Mouse (Mus musculus) lung, postnatal 0 days (tissue): ENCODE data around the gene Cmbl.

Source experiments
- CTCF ChIP-seq: IDR thresholded peaks from 2 replicates; pipeline ENCODE4 v1.5.1; 2016; ENCODE audit warnings: antibody characterized with exemption, mild to moderate bottlenecking
- EP300 ChIP-seq: IDR thresholded peaks from 2 replicates; pipeline ENCODE4 v1.6.1; 2016; ENCODE audit warnings: antibody characterized with exemption, mild to moderate bottlenecking, control low read depth

DNA sequence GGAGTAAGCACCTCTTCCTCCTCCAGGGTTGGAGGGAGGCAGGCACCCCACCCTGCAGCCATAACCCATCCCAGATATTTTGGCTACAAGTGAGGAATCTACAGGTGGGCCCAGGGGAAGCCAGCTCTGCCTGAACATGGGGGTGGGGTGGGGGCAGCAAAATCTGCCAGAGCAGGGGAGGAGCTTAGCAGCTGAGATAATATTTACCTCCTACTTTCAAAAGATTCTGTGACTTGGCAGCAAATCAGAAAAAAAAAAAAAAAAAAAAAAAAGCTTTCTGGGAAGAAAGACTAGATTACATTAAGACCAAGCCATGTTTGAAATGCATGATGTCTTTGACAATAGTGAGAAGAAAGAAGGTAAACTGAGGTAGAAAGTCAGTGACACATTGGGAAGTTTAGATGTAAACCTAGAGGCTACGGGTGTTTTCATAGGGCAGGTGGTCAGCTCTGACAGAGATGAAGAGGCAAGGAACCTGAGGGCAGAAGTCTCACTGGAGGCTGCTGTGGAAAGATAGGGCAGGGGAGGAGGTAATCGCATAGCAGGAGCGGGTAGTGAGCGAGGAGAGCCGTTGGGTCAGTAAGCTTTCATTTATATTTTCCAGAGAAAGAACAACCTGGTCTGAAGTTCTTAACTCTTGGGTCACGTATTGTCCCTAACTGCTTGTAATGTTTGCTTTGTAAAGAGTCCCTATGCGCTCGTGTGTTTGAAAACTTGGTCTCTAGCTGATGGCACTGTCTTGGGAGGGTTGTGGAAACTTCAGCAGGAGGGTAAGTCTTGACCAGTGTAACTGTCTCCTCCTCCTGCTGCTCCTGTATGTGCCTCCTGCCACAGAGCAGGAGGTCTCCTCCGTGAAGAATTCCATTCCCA lies 25.3 kb upstream of the Cmbl start:
- TF ChIP-seq CTCF (no peak), EP300 (no peak)
